Mouse (Mus musculus) layer of hippocampus, postnatal 10 days (tissue): Measurements from ENCODE around the gene Cadps2. TPM values are rescaled to one million over a fixed set of nuclear protein-coding genes. Genes with fewer than 3 reads are reported as not detected.

Experiments
- DNase-seq, 2 experiments: peaks; one replicate each; pipeline ENCODE4 v3.0.0; 2021; ENCODE audit warnings: low spot score in 2 of 2
- total RNA-seq, 2 experiments: library from RNA; stranded (reverse); gene quantifications; 2 replicates each; pipeline ENCODE4 v1.2.3; 2021

Gene Cadps2
- total RNA-seq, 2 experiments from 2014 or later, result 79.1 to 83.7 TPM

- DNase-seq, result peak in 1 of 2 experiments; percentile 17
Observed at GRCm38 (mm10) chr6:23253353-23254311, 585.6 kb downstream of the Cadps2 start.

- peak in 1 of 2 experiments; percentile 31 for DNase-seq
Observed at GRCm38 (mm10) chr6:23252196-23253135, 586.8 kb downstream of the Cadps2 start.

GRCm38 (mm10) chr6:23251431-23251830, 587.8 kb downstream of the Cadps2 start:
- no peak for DNase-seq

GRCm38 (mm10) chr6:23250288-23250955, 588.8 kb downstream of the Cadps2 start:
- DNase-seq, result no peak

- peak in 1 of 2 experiments; percentile 24 for DNase-seq
Observed at GRCm38 (mm10) chr6:23249616-23250287, 589.5 kb downstream of the Cadps2 start.

DNA sequence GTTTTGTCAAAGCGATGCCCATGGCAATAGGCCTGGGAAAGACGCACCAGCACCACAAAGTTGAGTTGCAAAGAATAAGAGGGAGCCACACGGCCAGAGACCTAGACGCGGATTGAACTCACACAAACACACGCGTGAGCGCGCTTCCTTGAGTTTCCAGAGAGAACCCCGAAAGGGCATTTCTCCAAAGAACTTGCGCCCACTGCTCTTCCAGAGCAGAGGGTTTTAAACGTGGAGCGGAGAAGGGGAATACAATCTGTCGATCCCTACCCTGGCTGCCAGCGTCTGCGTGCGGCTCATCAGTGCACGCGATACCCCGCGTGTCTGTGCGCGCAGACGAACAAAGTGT, 590.2 kb downstream of the Cadps2 start:
- peak in 1 of 2 experiments; percentile 26 for DNase-seq

- no peak for DNase-seq
Observed at GRCm38 (mm10) chr6:23248313-23249052, 590.7 kb downstream of the Cadps2 start, which contains the start of gene Fezf1. Gene Fezf1 (minus strand): TSS chr6:23248362.

DNA sequence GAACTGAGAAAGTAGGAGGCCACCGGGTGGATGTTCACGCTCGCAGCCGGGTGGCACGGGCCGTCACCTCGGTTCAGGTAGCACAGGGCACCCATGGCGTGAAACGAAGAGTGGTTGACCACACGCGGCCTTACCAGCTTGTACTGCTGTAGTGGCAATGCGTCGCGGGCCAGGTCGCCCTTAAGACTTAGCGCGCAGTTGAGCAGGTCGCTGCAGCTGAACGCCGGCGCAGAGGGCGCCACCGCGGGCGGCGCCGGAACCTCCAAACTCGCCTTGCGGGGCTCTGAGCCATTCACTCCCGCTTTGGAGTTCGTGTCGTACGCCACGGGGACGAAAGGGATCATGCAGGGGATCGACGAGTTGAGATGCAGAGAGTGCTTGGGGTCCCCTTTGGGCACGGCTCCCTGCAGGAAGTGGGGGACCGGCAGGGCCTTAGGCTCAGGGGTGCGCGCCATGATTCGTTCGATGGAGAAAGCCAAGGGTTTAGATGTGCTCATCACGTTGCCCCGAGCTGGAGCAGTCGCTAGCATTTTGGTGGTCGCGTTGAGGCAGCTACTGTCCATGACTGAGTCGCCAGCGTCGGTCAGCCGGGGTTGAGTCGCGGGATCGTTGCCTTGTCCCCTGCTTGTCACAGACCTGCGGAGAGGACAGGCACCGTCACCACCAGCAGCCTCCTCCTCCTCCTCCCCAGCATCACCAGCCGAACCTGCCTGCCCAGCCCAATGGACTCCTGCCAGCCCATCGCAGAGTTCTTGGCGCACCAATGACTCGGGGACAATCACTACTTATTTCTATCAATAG, 591.5 kb downstream of the Cadps2 start:
- no peak for DNase-seq

DNA sequence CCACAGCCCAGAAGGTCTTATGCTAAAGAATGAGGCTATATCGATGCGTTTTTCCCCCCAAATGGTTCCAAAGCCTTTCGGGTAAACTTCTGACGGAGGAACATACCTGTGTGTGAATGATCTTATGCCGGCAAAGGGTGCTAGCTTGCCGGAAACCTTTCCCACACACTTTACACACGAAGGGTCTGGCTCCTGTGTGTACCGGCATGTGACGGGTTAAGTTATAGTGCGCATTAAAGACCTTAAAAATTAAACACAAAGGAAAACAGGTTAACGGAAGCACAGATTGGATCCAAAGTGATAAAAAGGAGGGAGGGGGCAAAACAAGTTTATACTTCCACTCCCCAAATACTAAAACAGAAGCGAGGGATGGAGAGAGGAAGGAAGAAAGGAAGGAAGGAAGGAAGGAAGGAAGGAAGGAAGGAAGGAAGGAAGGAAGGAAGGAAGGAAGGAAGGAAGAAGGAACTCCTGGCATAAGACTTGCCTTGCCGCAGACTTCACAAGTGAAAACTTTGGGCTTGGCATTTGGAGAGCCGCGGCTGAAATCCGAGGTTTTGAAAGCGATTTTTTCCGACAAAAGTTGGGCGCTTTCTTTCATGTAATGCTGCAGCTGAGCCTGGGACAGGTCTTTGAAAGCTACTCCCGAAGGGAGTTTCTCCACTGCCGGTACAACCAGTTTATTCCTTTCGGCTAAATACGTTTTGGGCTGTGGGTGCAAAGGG, 592.3 kb downstream of the Cadps2 start:
- DNase-seq, result peak in 1 of 2 experiments; percentile 17

- no peak for DNase-seq
Observed at GRCm38 (mm10) chr6:23246061-23246789, 593.0 kb downstream of the Cadps2 start.

DNA sequence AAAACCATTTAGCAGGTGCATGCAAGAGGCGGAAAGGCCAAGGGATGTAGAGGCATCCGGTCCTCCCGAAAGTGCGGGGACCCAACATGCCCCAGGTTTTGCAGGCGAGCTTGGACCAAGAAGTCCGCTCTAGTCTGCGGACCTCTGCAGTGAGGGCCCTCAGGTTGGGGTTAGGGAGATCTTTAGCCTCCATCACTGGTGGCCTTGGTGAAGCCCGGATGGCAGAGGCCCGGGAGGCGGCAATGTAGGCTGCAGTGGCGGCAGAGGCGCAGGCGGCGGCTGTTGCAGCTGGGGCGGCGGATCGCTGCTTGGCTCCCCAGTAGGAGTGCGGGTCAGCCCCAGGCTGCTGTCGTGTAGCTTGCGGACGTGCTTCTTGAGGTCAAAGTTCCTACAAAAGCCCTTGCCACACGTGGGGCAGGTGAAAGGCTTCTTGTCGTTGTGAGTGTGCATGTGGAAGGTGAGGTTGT, 593.6 kb downstream of the Cadps2 start:
- peak in 1 of 2 experiments; percentile 20 for DNase-seq

- no peak for DNase-seq
Observed at GRCm38 (mm10) chr6:23245121-23245520, 594.1 kb downstream of the Cadps2 start.

DNA sequence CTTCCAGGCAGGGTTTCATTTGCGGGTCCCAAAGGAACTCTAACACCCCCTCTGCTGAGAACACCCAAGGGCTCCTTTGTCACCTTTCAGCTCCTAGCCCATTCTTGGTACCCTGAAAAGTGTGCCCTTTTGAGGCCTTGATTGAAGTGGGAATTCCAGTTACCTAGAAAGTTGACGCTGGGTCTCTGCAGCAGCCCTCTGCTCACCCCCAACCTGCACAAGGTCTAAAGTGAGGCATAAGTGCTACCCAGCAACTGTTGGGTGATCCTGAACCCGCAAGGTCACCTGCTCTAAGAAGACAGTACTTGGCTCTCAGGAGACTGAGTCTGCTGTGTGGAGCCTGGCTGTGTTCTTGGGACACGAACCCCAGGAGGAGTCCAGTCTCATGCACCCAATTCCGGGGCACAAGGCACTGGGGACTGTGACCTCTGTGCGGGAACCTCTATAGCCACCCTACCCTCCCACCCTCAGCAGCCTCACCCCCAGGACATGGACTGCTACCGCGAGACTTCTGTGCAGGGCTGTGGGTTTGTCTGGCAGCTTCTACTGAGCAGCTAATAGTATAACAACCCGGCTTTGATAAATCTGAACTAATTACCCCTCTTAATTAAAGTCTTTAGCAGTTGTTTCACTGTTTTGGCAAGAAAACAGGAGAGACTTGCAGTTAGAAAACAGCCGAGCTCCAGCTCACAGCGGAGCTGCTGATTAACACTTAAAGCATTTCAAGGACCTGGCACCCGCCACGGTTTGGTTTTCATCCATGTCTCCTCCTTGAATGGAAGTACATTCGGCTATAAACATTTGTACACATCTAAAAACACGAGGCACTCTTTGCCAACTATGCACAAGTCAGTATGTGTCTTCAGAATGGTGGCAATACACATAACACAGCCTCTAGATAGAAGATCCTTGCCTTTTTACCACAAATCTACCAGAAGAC, 595.1 kb downstream of the Cadps2 start:
- DNase-seq, result no peak
